Mouse (Mus musculus): ENCODE measurements around the gene Foxk1. TPM values are rescaled to one million over a fixed set of nuclear protein-coding genes. Genes with fewer than 3 reads are reported as not detected.

Foxk1 gene
- polyA plus RNA-seq, 1 experiment from 2014 or later: 7.9 TPM

DNA sequence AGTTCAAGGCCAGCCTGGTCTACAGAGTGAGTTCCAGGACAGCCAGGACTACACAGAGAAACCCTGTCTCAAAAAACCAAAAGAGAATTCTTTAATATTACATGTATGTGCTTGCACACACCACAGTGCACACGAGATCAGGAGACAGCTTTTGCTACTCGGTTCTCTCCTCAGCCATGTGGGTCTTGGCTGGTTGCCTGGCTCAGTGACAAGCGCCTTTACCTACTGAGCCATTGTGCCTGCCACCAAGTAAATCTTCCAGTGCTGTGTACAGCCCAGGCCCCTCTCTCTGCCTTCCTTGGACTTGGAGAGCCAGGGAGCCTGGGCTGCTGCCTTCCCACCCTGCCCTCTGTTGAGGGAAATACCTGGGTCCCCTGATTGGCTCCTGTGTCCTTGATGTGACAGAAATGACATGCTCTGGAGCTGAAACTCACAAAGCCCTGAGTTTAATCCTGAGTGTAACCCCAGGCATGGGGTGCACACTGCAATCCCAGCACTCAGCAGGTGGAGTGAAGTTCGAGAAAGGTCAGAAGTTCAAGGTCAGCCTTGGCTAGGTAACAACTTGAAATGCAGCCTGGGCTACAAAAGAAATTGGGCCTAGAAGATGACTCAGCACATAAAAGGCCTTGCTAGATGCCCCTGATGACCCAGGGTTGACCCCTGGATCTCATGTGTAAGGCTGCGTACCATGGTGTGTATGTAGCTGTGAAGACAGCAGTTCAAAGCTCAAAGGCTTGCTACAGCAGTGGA lies 76.7 kb downstream of the Foxk1 start:
- H3K4me1 ChIP-seq: peaks cover 8% of the 10 kb centered on the region
- H3K36me3 ChIP-seq: peaks cover 14% of the 10 kb centered on the region
- no peak overlapping the region for H3K9ac ChIP-seq
- H3K4me2 ChIP-seq (replicated peaks): no peak overlapping the region
- H3K4me3 ChIP-seq: no peak overlapping the region
- no peak overlapping the region for H3K27ac ChIP-seq
- no peak for ATAC-seq (ENCODE audit: low FRiP score)
- no peaks in the 10 kb centered on the region for H3K27me3 ChIP-seq
- no peaks in the 10 kb centered on the region for H3K9me3 ChIP-seq (replicated peaks)
- 91% methylated on average over 5 of the region's 5 CpGs for WGBS

DNA sequence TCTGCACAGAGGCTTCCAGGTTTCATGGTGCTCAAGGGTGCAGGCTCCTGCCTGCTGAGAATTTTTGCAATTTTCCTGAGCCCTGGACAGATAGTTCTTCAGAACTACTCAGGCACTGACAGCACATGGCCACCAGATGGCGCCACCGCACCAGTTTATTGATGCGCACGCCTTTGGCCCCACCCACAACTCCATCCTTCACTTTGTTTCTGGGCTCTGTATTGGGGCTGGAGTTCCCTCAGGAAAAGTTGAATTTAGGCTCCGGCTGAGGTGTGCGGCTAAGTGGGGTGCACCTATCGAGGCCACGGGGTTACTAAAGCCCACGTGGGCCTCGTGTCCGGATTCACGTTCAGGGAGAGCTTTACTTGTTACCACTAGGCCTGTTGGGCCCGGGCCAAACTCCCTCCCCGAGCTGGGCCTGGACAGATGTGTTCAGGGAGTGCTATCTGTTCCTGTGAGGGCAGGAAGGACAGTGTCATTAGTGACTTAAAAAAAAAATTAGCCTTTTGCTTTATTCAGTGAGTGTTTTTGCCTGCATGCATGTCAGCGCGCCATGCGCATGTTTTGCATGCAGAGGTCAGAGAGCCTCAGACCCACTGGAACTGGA lies 77.6 kb downstream of the Foxk1 start:
- Histone ChIP-seq H3K27me3 (no peaks in the 10 kb centered on the region), H3K9ac (no peak overlapping the region), H3K4me3 (no peak overlapping the region), H3K4me1 (no peaks in the 10 kb centered on the region; the same call in 1 of the 2 replicates), H3K4me2 (replicated peaks) (0 out of 2 replicates have a peak overlapping the region, but pooled peaks have one; percentile 7), H3K36me3 (peaks cover 12% of the 10 kb centered on the region), H3K9me3 (replicated peaks) (no peaks in the 10 kb centered on the region), H3K27ac (no peak overlapping the region)
- peak; percentile 41; the same call in 1 of the 2 replicates for ATAC-seq (ENCODE audit: low FRiP score)
- 34% methylated on average over 17 of the region's 17 CpGs for WGBS

DNA sequence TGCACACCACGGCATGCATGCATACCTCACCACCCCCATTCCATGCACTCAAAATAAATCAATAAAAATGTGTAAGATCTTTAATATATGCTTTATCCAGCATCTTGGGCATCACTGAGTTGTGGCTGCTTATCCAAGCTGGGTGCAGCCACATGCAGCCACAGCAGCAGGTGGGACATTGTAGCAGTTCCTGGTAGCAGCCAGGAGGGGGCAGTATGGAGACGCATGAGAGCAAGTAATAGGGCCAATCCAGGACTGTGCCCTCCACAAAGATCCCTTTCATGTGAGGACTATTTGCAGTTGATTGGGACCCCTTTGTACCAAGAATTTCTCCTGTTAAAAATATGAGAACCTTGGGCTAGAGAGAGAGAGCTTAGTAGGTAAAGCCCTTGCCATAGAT lies 81.2 kb downstream of the Foxk1 start:
- ATAC-seq (ENCODE audit: low FRiP score): no peak
- WGBS: 64% methylated on average over 2 of the region's 2 CpGs
- Histone ChIP-seq H3K9ac (no peak overlapping the region), H3K27ac (no peak overlapping the region), H3K4me3 (no peak overlapping the region), H3K27me3 (no peaks in the 10 kb centered on the region), H3K4me1 (peaks cover 4% of the 10 kb centered on the region; the same call in 1 of the 2 replicates), H3K36me3 (no peaks in the 10 kb centered on the region), H3K4me2 (replicated peaks) (no peak overlapping the region), H3K9me3 (replicated peaks) (no peaks in the 10 kb centered on the region)

DNA sequence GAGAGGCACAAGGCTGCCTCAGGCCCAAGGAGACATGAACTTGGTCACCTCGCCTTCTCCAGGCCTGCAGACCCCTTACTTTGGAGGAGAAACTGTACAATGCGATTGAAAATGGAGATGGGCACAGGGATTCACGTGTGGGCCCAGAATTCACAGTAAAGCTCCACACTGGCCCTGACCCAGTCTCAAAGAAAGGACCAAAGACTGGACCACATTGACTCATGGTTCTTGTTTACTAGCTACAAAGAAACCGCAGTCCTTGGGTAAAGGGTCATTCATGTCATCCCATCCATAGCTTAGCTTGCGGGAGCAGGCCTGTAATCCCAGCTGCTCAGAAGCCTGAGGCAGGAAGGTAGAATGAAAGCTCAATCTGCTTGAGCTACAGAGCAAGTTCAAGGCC lies 82.3 kb downstream of the Foxk1 start:
- no peak overlapping the region for H3K4me3 ChIP-seq
- peaks cover 4% of the 10 kb centered on the region; the same call in 1 of the 2 replicates for H3K4me1 ChIP-seq
- no peak overlapping the region for H3K27ac ChIP-seq
- no peaks in the 10 kb centered on the region for H3K9me3 ChIP-seq (replicated peaks)
- no peak overlapping the region for H3K4me2 ChIP-seq (replicated peaks)
- no peaks in the 10 kb centered on the region for H3K27me3 ChIP-seq
- ATAC-seq (ENCODE audit: low FRiP score): no peak
- WGBS: 91% methylated on average over 5 of the region's 5 CpGs
- H3K36me3 ChIP-seq: no peaks in the 10 kb centered on the region
- H3K9ac ChIP-seq: no peak overlapping the region

DNA sequence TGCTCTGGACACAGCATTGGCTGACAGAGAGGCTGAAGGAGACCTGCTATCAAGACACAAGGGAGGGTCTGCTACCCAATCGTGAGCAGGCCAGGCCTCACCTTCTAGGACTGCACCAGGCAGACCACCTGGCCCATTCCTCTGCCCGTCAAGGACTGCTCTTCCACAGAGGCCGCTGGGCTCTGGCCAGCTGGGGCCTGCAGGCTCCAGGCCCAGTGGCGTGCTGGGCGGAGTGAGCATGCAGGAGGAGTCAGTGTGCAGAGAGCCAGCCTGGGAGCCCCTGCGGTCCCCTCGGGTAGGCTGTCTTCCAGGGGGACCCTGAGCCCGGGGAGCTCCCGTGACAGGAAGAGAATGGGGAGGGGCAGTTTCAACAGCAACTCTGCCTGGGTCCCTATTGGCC lies 85.4 kb downstream of the Foxk1 start:
- peaks cover 4% of the 10 kb centered on the region; the same call in 1 of the 2 replicates for H3K4me1 ChIP-seq
- H3K9me3 ChIP-seq (replicated peaks): no peaks in the 10 kb centered on the region
- H3K4me3 ChIP-seq: no peak overlapping the region
- H3K36me3 ChIP-seq: no peaks in the 10 kb centered on the region
- no peak for ATAC-seq (ENCODE audit: low FRiP score)
- WGBS: 64% methylated on average over 9 of the region's 9 CpGs
- H3K4me2 ChIP-seq (replicated peaks): no peak overlapping the region
- no peaks in the 10 kb centered on the region for H3K27me3 ChIP-seq
- H3K9ac ChIP-seq: no peak overlapping the region
- no peak overlapping the region for H3K27ac ChIP-seq

DNA sequence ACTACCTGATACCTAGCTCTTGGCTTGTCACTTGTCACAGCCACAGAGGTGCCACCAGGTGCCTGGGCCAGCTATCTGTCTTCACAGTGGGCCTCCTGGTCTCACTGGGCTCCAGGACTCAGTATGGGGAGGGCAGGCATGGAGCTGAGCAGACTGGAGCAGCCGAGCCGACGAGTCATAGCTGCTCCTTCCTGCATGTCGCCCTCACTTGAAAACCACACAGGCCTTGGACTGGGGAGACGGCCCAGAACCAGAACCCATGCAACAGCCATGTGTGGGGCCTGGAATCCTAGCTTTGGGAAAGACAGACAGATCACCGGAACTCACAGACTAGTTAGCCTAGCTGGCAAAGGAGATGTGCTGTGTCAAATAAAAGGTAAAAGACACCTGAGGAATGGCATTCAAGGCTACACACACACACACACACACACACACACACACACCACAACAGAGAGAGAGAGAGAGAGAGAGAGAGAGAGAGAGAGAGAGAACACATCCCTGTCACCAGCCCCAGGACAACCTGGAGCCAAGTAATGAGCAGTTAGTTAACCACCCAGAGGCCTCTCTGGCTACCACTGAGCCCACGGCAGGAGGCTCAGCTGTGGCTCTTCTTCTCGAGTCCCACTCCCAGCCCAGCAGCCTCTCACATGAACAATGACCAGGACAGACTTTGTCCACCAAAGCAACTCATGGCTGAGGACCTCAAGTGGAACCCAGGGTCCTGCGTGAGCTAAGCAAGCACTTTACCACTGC lies 88.8 kb downstream of the Foxk1 start:
- Histone ChIP-seq H3K9me3 (replicated peaks) (no peaks in the 10 kb centered on the region), H3K27me3 (no peaks in the 10 kb centered on the region), H3K4me3 (no peak overlapping the region), H3K36me3 (no peaks in the 10 kb centered on the region), H3K9ac (no peak overlapping the region), H3K27ac (no peak overlapping the region), H3K4me2 (replicated peaks) (no peak overlapping the region), H3K4me1 (peaks cover 4% of the 10 kb centered on the region; the same call in 1 of the 2 replicates)
- no peak for ATAC-seq (ENCODE audit: low FRiP score)
- WGBS: 76% methylated on average over 9 of the region's 9 CpGs

DNA sequence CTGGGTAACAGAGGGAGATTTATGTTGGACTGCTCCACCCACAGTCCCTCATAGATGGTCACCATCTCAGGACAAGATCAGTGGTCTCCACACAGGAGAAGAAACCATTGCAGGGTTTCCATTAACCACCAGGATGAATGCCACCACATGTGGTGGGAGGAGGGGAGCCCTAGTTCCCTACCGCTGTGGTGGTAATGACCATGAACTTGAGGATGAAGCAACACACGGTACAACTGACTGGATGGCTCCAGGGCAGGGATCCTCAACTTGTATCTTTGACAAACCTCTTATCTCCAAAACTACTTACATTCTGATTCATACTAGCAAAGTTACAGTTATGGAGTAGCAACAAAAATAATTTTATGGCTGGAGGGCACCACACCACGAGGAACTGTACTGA lies 92.0 kb downstream of the Foxk1 start:
- H3K4me1 ChIP-seq: no peaks in the 10 kb centered on the region
- H3K9me3 ChIP-seq (replicated peaks): no peaks in the 10 kb centered on the region
- 87% methylated on average over 3 of the region's 3 CpGs for WGBS
- H3K36me3 ChIP-seq: no peaks in the 10 kb centered on the region
- no peak overlapping the region for H3K4me2 ChIP-seq (replicated peaks)
- no peak for ATAC-seq (ENCODE audit: low FRiP score)
- H3K27me3 ChIP-seq: no peaks in the 10 kb centered on the region; the same call in 1 of the 2 replicates
- no peak overlapping the region for H3K4me3 ChIP-seq
- no peak overlapping the region for H3K9ac ChIP-seq
- no peak overlapping the region for H3K27ac ChIP-seq

DNA sequence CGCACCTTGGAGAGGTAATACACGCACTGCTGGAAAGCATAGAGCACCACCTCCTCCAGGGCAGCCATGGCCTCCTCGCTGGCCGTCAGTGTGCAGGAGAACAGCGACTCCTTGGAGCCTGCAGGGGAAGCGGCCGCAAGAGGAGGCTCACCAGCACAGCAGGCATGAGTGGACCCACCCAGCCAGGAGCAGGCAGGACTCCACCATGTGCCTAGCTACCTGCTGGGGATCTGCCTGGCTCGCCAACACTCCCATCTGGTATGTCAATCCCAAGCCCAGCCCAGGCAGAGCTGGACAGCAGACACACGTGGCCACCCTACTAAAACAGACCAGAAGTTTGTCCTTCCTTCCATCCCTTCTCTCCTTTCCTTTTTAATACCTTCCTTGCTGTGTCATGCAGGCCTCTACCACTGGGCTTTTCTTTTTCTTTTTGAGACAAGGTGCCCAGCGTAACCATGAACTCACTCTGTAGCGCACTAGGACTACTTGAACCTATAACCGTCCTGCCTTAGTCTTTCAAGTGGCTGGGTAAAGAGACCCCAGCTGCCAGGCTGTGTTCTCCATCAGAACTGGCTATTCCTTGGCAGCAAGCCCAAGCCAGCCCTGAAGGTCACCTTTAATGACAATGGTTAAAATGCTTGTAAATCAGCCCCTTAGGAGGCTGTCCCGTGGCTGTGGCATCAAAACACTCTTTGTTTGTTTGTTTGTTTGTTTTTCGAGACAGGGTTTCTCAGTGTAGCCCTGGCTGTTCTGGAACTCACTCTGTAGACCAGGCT lies 94.2 kb downstream of the Foxk1 start:
- H3K9ac ChIP-seq: no peak overlapping the region

DNA sequence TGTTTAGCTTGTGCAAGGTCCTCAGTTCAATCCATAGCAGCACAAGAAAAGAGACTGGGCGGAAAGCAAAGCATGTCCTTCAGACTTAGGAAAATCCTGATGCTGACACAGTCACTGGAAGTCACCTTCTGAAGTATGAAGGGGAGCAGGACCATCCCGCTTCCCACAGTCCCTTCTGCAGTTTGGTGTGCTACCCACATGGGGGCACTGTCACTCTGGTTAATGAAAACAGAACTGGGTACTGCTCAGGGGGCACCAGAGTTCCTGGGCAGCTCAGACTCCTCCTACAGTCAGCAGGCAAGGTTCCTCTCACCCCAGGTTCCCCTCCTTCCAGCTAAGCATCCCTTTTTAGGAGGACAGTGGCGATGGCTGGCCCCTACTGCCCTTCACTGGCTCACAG lies 97.7 kb downstream of the Foxk1 start:
- WGBS: 32% methylated on average over 3 of the region's 3 CpGs
- peaks cover 18% of the 10 kb centered on the region; the same call in 1 of the 2 replicates for H3K4me1 ChIP-seq
- no peaks in the 10 kb centered on the region for H3K9me3 ChIP-seq (replicated peaks)
- H3K27me3 ChIP-seq: peaks cover 5% of the 10 kb centered on the region
- H3K9ac ChIP-seq: no peak overlapping the region
- ATAC-seq (ENCODE audit: low FRiP score): no peak
- no peak overlapping the region for H3K4me2 ChIP-seq (replicated peaks)
- no peak overlapping the region for H3K4me3 ChIP-seq
- H3K27ac ChIP-seq: no peak overlapping the region
- H3K36me3 ChIP-seq: no peaks in the 10 kb centered on the region

More for the DNA sequence above, 94.2 kb downstream of the Foxk1 start:
- no peak overlapping the region for H3K4me2 ChIP-seq (replicated peaks)
- ATAC-seq (ENCODE audit: low FRiP score): no peak
- 59% methylated on average over 14 of the region's 14 CpGs for WGBS
- H3K27me3 ChIP-seq: no peaks in the 10 kb centered on the region; the same call in 1 of the 2 replicates
- H3K36me3 ChIP-seq: no peaks in the 10 kb centered on the region
- no peaks in the 10 kb centered on the region for H3K9me3 ChIP-seq (replicated peaks)
- peaks cover 12% of the 10 kb centered on the region; the same call in 1 of the 2 replicates for H3K4me1 ChIP-seq
- no peak overlapping the region for H3K4me3 ChIP-seq
- H3K27ac ChIP-seq: no peak overlapping the region

DNA sequence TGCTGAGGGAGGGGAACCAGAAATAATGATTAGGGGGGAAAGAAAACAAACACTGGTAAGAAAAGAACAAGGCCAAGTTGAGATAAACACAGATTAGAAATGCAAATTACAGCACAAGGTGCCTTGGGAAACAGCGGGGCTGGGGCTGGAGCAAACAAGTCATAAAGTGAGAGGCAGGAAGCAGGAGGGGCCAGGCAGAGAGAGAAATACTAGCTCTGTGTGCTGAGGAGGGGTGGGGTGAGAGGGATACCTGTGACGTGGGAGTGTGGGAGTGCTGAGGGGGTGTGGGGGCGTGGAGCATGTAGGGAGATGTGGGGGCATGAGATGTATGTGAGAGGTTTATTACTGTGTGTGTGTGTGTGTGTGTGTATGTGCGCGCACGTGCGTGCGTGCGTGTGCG lies 99.6 kb downstream of the Foxk1 start:
- H3K9ac ChIP-seq: peak overlapping the region; percentile 44; the same call in 1 of the 2 replicates
- no peaks in the 10 kb centered on the region for H3K36me3 ChIP-seq
- H3K4me2 ChIP-seq (replicated peaks): no peak overlapping the region
- no peak for ATAC-seq (ENCODE audit: low FRiP score)
- no peaks in the 10 kb centered on the region for H3K9me3 ChIP-seq (replicated peaks)
- no peak overlapping the region for H3K27ac ChIP-seq
- H3K4me1 ChIP-seq: peaks cover 18% of the 10 kb centered on the region; the same call in 1 of the 2 replicates
- 78% methylated on average over 10 of the region's 10 CpGs for WGBS
- no peak overlapping the region for H3K4me3 ChIP-seq
- peaks cover 5% of the 10 kb centered on the region for H3K27me3 ChIP-seq

DNA sequence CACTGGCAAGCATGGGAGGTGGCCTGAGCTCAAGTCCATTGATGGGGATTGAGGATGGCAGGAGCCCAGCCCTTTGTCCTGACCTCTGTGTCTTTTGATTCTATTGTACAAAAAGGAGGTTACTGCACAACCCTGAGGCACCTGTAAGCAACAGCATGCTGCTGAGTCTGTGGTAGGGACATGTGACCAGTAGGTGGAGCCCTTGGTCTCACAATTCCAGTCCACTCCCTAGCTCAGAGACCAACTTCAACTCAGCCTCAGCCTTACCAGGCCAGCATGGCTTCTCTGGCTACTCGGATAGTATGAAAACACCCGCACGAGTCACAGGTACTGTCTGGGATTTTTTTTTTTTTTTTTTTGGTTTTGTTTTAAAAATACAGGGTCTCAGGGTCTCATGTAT lies 101.1 kb downstream of the Foxk1 start:
- Histone ChIP-seq H3K4me2 (replicated peaks) (no peak overlapping the region), H3K9me3 (replicated peaks) (no peaks in the 10 kb centered on the region), H3K9ac (no peak overlapping the region), H3K4me3 (no peak overlapping the region), H3K4me1 (peaks cover 18% of the 10 kb centered on the region; the same call in 1 of the 2 replicates), H3K27ac (no peak overlapping the region), H3K36me3 (no peaks in the 10 kb centered on the region), H3K27me3 (peaks cover 5% of the 10 kb centered on the region)
- peak; percentile 87 for ATAC-seq (ENCODE audit: low FRiP score)
- WGBS: 6% methylated on average over 3 of the region's 3 CpGs
